Mouse (Mus musculus): ENCODE results near the gene Disc1.

GRCm38 (mm10) chr8:125159387-125159786, 105.4 kb downstream of the Disc1 start:
- no peak for TF ChIP-seq ELF1 (IDR thresholded peaks at IDR 0.05; ENCODE audit: low read depth, low read length)
- no peak for TF ChIP-seq SMC3 (IDR thresholded peaks at IDR 0.05; ENCODE audit: low read depth, low read length)
- TF ChIP-seq CTCF (IDR thresholded peaks at IDR 0.05 in 2 of 3, conservative IDR thresholded peaks at IDR 0.05 in 1 of 3; ENCODE audit: control insufficient read depth in 1 of 3, insufficient read depth in 1 of 3, low read depth in 2 of 3, low read length in 3 of 3, poor library complexity in 1 of 3, severe bottlenecking in 1 of 3), result no peak
- no peak for TF ChIP-seq POLR2AphosphoS2 (IDR thresholded peaks at IDR 0.05; ENCODE audit: low read length)
